Mouse (Mus musculus): ENCODE results near the gene 0610040J01Rik. TPM values are rescaled to one million over a fixed set of nuclear protein-coding genes. Genes with fewer than 3 reads are reported as not detected.

Gene 0610040J01Rik
- total and polyA plus RNA-seq, 3 experiments = not detected

GRCm38 (mm10) chr5:63876081-63876480, 63.9 kb downstream of the 0610040J01Rik start:
- no peak overlapping the region for H3K4me3 ChIP-seq (ENCODE audit: control insufficient read depth in 1 of 2, insufficient read depth in 1 of 2, low read depth in 2 of 2, low read length in 2 of 2)
- no peak for TF ChIP-seq ETS1 (IDR thresholded peaks at IDR 0.05; ENCODE audit: low read depth, low read length)
- no peak for TF ChIP-seq SIN3A (IDR thresholded peaks at IDR 0.05; ENCODE audit: low read length)
- no peak for TF ChIP-seq ELF1 (IDR thresholded peaks at IDR 0.05; ENCODE audit: low read depth, low read length)
- TF ChIP-seq GATA1 (IDR thresholded peaks at IDR 0.05; ENCODE audit: low read depth, low read length) = no peak
- no peak for TF ChIP-seq CTCF (IDR thresholded peaks at IDR 0.05 in 2 of 3, conservative IDR thresholded peaks at IDR 0.05 in 1 of 3; ENCODE audit: control insufficient read depth in 1 of 3, insufficient read depth in 1 of 3, low read depth in 2 of 3, low read length in 3 of 3, poor library complexity in 1 of 3, severe bottlenecking in 1 of 3)
- no peak for TF ChIP-seq RAD21 (IDR thresholded peaks at IDR 0.05; ENCODE audit: low read depth, low read length)
- no peak for TF ChIP-seq KAT2A (conservative IDR thresholded peaks at IDR 0.05; ENCODE audit: low read depth, low read length)
- no peak for TF ChIP-seq ZC3H11A (IDR thresholded peaks at IDR 0.05; ENCODE audit: low read depth, low read length)
- TF ChIP-seq RCOR1 (IDR thresholded peaks at IDR 0.05; ENCODE audit: low read depth, low read length) = no peak
- no peak for TF ChIP-seq CHD2 (IDR thresholded peaks at IDR 0.05; ENCODE audit: low read length)
- no peak for TF ChIP-seq POLR2A (IDR thresholded peaks at IDR 0.05; ENCODE audit: control insufficient read depth in 1 of 2, insufficient read depth in 1 of 2, low read depth in 1 of 2, low read length in 2 of 2, poor library complexity in 1 of 2)
- no peak for TF ChIP-seq EP300 (IDR thresholded peaks at IDR 0.05; ENCODE audit: low read depth in 1 of 2, low read length in 2 of 2)
- no peak for TF ChIP-seq MYC (IDR thresholded peaks at IDR 0.05; ENCODE audit: low read depth, low read length)
- no peak for TF ChIP-seq USF1 (IDR thresholded peaks at IDR 0.05; ENCODE audit: low read depth, low read length)
- no peaks in the 10 kb centered on the region for H3K4me1 ChIP-seq (ENCODE audit: control insufficient read depth in 1 of 2, insufficient read depth in 2 of 2, low read length in 2 of 2)
- H3K27ac ChIP-seq (ENCODE audit: control insufficient read depth, low read depth, low read length) = no peak overlapping the region
- H3K27me3 ChIP-seq (ENCODE audit: control insufficient read depth in 1 of 2, insufficient read depth in 2 of 2, low read length in 2 of 2) = no peaks in the 10 kb centered on the region
- H3K36me3 ChIP-seq (ENCODE audit: control insufficient read depth in 1 of 2, insufficient read depth in 2 of 2, low read length in 2 of 2) = no peaks in the 10 kb centered on the region
- no peak for DNase-seq (ENCODE audit: low read depth, low spot score)
- H3K79me2 ChIP-seq (ENCODE audit: control insufficient read depth, insufficient read depth, low read length, poor library complexity) = no peaks in the 10 kb centered on the region
- H3K9ac ChIP-seq (ENCODE audit: control insufficient read depth, low read depth, low read length, poor library complexity, severe bottlenecking) = no peak overlapping the region
- no peaks in the 10 kb centered on the region for H3K9me3 ChIP-seq (replicated peaks; ENCODE audit: insufficient read depth, low read length)

DNA sequence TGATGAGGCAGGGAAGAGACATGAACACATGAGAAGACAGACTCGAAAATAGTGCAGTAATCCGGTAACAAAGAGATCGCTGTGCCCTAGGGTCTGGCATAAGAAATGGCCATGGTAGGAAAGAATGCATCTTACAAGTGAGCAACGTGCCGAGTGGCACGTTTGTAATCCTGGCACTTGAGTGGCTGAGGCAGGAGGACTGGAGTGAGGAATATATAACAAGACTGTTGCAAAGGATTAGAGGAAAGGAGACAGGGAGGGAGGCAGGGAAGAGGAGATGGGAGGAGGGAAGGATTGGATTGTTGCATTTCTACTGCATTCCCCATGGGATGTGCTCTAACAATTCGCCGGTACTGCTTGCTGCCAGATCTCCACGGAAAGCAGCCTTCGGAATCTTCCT, 66.9 kb downstream of the 0610040J01Rik start:
- H3K36me3 ChIP-seq (ENCODE audit: control insufficient read depth in 1 of 2, insufficient read depth in 2 of 2, low read length in 2 of 2) = no peaks in the 10 kb centered on the region
- H3K27me3 ChIP-seq (ENCODE audit: control insufficient read depth in 1 of 2, insufficient read depth in 2 of 2, low read length in 2 of 2) = peaks cover 0 to 2% of the 10 kb centered on the region in 2 experiments; a peak in 1 of 4 replicates
- H3K9ac ChIP-seq (ENCODE audit: control insufficient read depth, low read depth, low read length, poor library complexity, severe bottlenecking) = no peak overlapping the region
- H3K4me3 ChIP-seq (ENCODE audit: control insufficient read depth in 1 of 2, insufficient read depth in 1 of 2, low read depth in 2 of 2, low read length in 2 of 2) = no peak overlapping the region
- no peak for TF ChIP-seq E2F4 (IDR thresholded peaks at IDR 0.05; ENCODE audit: borderline replicate concordance, low read depth, low read length)
- no peak for TF ChIP-seq NELFE (IDR thresholded peaks at IDR 0.05; ENCODE audit: low read depth, low read length)
- TF ChIP-seq KAT2A (conservative IDR thresholded peaks at IDR 0.05; ENCODE audit: low read depth, low read length) = no peak
- TF ChIP-seq ZKSCAN1 (IDR thresholded peaks at IDR 0.05; ENCODE audit: low read depth, low read length) = no peak
- no peak for TF ChIP-seq ETS1 (IDR thresholded peaks at IDR 0.05; ENCODE audit: low read depth, low read length)
- no peak for TF ChIP-seq TAL1 (IDR thresholded peaks at IDR 0.05; ENCODE audit: low read length)
- TF ChIP-seq RAD21 (IDR thresholded peaks at IDR 0.05; ENCODE audit: low read depth, low read length) = no peak
- no peak for TF ChIP-seq ZMIZ1 (IDR thresholded peaks at IDR 0.05; ENCODE audit: low read depth, low read length)
- TF ChIP-seq NRF1 (IDR thresholded peaks at IDR 0.05; ENCODE audit: insufficient read depth, low read depth, low read length, poor library complexity, severe bottlenecking) = no peak
- H3K9me3 ChIP-seq (replicated peaks; ENCODE audit: insufficient read depth, low read length) = no peaks in the 10 kb centered on the region
- no peak overlapping the region for H3K27ac ChIP-seq (ENCODE audit: control insufficient read depth, low read depth, low read length)
- DNase-seq (ENCODE audit: low read depth, low spot score) = no peak
- no peaks in the 10 kb centered on the region for H3K4me1 ChIP-seq (ENCODE audit: control insufficient read depth in 1 of 2, insufficient read depth in 2 of 2, low read length in 2 of 2)
- H3K79me2 ChIP-seq (ENCODE audit: control insufficient read depth, insufficient read depth, low read length, poor library complexity) = no peaks in the 10 kb centered on the region

All from MEL (cell line).